8 mouse cellular contexts compared by ENCODE assay signal in genomic region chr9:21037481-21037891, GRCm38 (mm10). TPM values are rescaled to one million over a fixed set of nuclear protein-coding genes. Genes with fewer than 3 reads are reported as not detected.
DNase-seq lines count a peak whose midpoint lies in the region; ATAC-seq lines count a peak whose summit lies in the region.

No protein-coding gene starts in this region.

- H3K36me3 ChIP-seq in embryonic facial prominence, embryonic 12.5 days = no peaks in the 10 kb centered on the region
- H3K36me3 ChIP-seq in neural tube, embryonic 13.5 days = no peaks in the 10 kb centered on the region

- peaks cover 87% of the 10 kb centered on the region for H3K27me3 ChIP-seq in embryonic facial prominence, embryonic 12.5 days
- peaks cover 84% of the 10 kb centered on the region for H3K27me3 ChIP-seq in neural tube, embryonic 13.5 days

- H3K4me3 ChIP-seq in embryonic facial prominence, embryonic 12.5 days = peak overlapping the region; percentile 37
- peak overlapping the region; percentile 43 for H3K4me3 ChIP-seq in neural tube, embryonic 13.5 days

- ATAC-seq in embryonic facial prominence, embryonic 12.5 days (ENCODE audit: insufficient number of reproducible peaks, insufficient read depth, low FRiP score, low TSS enrichment) = no peak
- peak; percentile 62; the same call in 1 of the 2 replicates for ATAC-seq in neural tube, embryonic 13.5 days (ENCODE audit: low read depth)
- ATAC-seq in monocyte, adult 5-6 weeks (replicated peaks; ENCODE audit: insufficient number of reproducible peaks, low FRiP score, low TSS enrichment, poor library complexity, severe bottlenecking) = no peak

- intact Hi-C loops in heart, postnatal 14 days (cut with DNase I) = loop anchor here (2.0 kb wide), 1 partner anchor 35 kb away; the partner anchor contains the start of genes Fdx1l and Gm49373

- H3K4me2 ChIP-seq in embryonic facial prominence, embryonic 12.5 days (replicated peaks) = peak overlapping the region; percentile 64
- H3K4me2 ChIP-seq in neural tube, embryonic 13.5 days = peak overlapping the region; percentile 66

- H3K9ac ChIP-seq in embryonic facial prominence, embryonic 12.5 days = peak overlapping the region; percentile 41; the same call in 1 of the 2 replicates
- peak overlapping the region; percentile 70 for H3K9ac ChIP-seq in neural tube, embryonic 13.5 days

- DNase-seq in layer of hippocampus, adult 11-12 months (ENCODE audit: low spot score) = peak; percentile 41
- no peak for DNase-seq in layer of hippocampus, adult 9-10 months (ENCODE audit: low spot score)
- peak; percentile 61 to 72 for DNase-seq in heart, postnatal 14 days
- peak; percentile 49 to 53 for DNase-seq in layer of hippocampus, postnatal 36 days
- DNase-seq in natural killer cell, adult 2 months (ENCODE audit: low spot score in 2 of 2) = no peak

- peaks cover 38% of the 10 kb centered on the region; the same call in 1 of the 2 replicates for H3K4me1 ChIP-seq in embryonic facial prominence, embryonic 12.5 days
- peaks cover 47% of the 10 kb centered on the region for H3K4me1 ChIP-seq in neural tube, embryonic 13.5 days (replicated peaks)

- WGBS in embryonic facial prominence, embryonic 12.5 days = 3% methylated on average over 31 of the region's 31 CpGs
- WGBS in neural tube, embryonic 13.5 days = 2% methylated on average over 31 of the region's 31 CpGs

- H3K27ac ChIP-seq in embryonic facial prominence, embryonic 12.5 days = no peak overlapping the region
- no peak overlapping the region for H3K27ac ChIP-seq in neural tube, embryonic 13.5 days (replicated peaks)

- H3K9me3 ChIP-seq in embryonic facial prominence, embryonic 12.5 days = peaks cover 7% of the 10 kb centered on the region; the same call in 1 of the 2 replicates
- H3K9me3 ChIP-seq in neural tube, embryonic 13.5 days = no peaks in the 10 kb centered on the region

RNA-seq across cellular contexts. Expression of gene Icam5, which starts 5.6 kb away (rescaled TPM):
- 0.14 and 0.23 TPM in 2 replicates for polyA plus RNA-seq in embryonic facial prominence, embryonic 12.5 days (2016; fragmentation: Nextera tagmentation; extraction: Ambion mirVana)
- total RNA-seq in heart, postnatal 14 days (2021) = under 1 TPM in 1 of 2 experiments, not detected in 1; 0.12 TPM
- 100 to 1,000 TPM; 360 to 373 TPM for total RNA-seq in layer of hippocampus, postnatal 36 days (2021)
- polyA plus RNA-seq in neural tube, embryonic 13.5 days (2015; fragmentation: Nextera tagmentation; extraction: Ambion mirVana) = 0.45 and 0.68 TPM in 2 replicates
- not detected in 3 replicates for total RNA-seq in monocyte, adult 5-6 weeks (2017)

RNA-seq across cellular contexts. Expression of gene Icam4, which starts 8.3 kb away (rescaled TPM):
- polyA plus RNA-seq in embryonic facial prominence, embryonic 12.5 days (2016; fragmentation: Nextera tagmentation; extraction: Ambion mirVana) = 1.6 and 2.5 TPM in 2 replicates
- under 1 TPM; 0.37 to 0.38 TPM for total RNA-seq in heart, postnatal 14 days (2021)
- total RNA-seq in layer of hippocampus, postnatal 36 days (2021) = 1 to 10 TPM in 1 of 2 experiments, under 1 TPM in 1; 0.63 to 1.2 TPM
- polyA plus RNA-seq in neural tube, embryonic 13.5 days (2015; fragmentation: Nextera tagmentation; extraction: Ambion mirVana) = 0.33 and 0.56 TPM in 2 replicates
- total RNA-seq in monocyte, adult 5-6 weeks (2017) = 1.6 to 3.0 TPM in 2 of 3 replicates, not detected in the other

RNA-seq across cellular contexts. Expression of gene Icam1, which starts 21.7 kb away (rescaled TPM):
- polyA plus RNA-seq in embryonic facial prominence, embryonic 12.5 days (2016; fragmentation: Nextera tagmentation; extraction: Ambion mirVana) = 8.6 and 9.0 TPM in 2 replicates
- 10 to 100 TPM in 1 of 2 experiments, 1 to 10 TPM in 1; 8.5 to 10.1 TPM for total RNA-seq in heart, postnatal 14 days (2021)
- 1 to 10 TPM; 1.9 to 3.6 TPM for total RNA-seq in layer of hippocampus, postnatal 36 days (2021)
- 3.9 and 4.8 TPM in 2 replicates for polyA plus RNA-seq in neural tube, embryonic 13.5 days (2015; fragmentation: Nextera tagmentation; extraction: Ambion mirVana)
- total RNA-seq in monocyte, adult 5-6 weeks (2017) = 55.1 to 94.2 TPM (median 67.6 TPM) in 3 replicates

RNA-seq across cellular contexts. Expression of gene Zglp1, which starts 29.4 kb away (rescaled TPM):
- polyA plus RNA-seq in embryonic facial prominence, embryonic 12.5 days (2016; fragmentation: Nextera tagmentation; extraction: Ambion mirVana) = 0.82 and 2.0 TPM in 2 replicates
- not detected for total RNA-seq in heart, postnatal 14 days (2021)
- not detected for total RNA-seq in layer of hippocampus, postnatal 36 days (2021)
- 1.4 and 2.1 TPM in 2 replicates for polyA plus RNA-seq in neural tube, embryonic 13.5 days (2015; fragmentation: Nextera tagmentation; extraction: Ambion mirVana)
- total RNA-seq in monocyte, adult 5-6 weeks (2017) = 0.49 TPM in 1 of 3 replicates, not detected in the others

RNA-seq across cellular contexts. Expression of gene Mrpl4, which starts 34.9 kb away (rescaled TPM):
- 128 TPM in 2 replicates for polyA plus RNA-seq in embryonic facial prominence, embryonic 12.5 days (2016; fragmentation: Nextera tagmentation; extraction: Ambion mirVana)
- 100 to 1,000 TPM; 116 to 123 TPM for total RNA-seq in heart, postnatal 14 days (2021)
- 10 to 100 TPM; 61.1 to 65.8 TPM for total RNA-seq in layer of hippocampus, postnatal 36 days (2021)
- polyA plus RNA-seq in neural tube, embryonic 13.5 days (2015; fragmentation: Nextera tagmentation; extraction: Ambion mirVana) = 105 and 110 TPM in 2 replicates
- total RNA-seq in monocyte, adult 5-6 weeks (2017) = 21.9 to 41.1 TPM (median 25.6 TPM) in 3 replicates

Comparison
In these comparisons a context has a peak if more than half of its experiments do, and no peak if none do; other contexts are left out.
1. DNase-seq: peak in layer of hippocampus, adult 11-12 months (single experiment), heart, postnatal 14 days (2 of 2) and layer of hippocampus, postnatal 36 days (2 of 2); none in layer of hippocampus, adult 9-10 months (single experiment) and natural killer cell, adult 2 months (0 of 2).
2. RNA of gene Icam5, which starts 5.6 kb away (total RNA-seq): 360 to 373 TPM in layer of hippocampus, postnatal 36 days; 0.12 TPM in heart, postnatal 14 days and not detected in monocyte, adult 5-6 weeks; every median in the first group is over 100 times any median in the second.